ENCODE assay signal across 18 mouse cellular contexts in genomic region chr5:151059772-151060171, GRCm38 (mm10).
DNase-seq lines count a peak whose midpoint lies in the region; ATAC-seq and TF ChIP-seq lines count a peak whose summit lies in the region.
"Had no signal": no experiment of that assay in that cellular context is flagged by ENCODE, and none has a peak within 500 bp of the region (broad histone marks: within the 10 kb centered on the region; RNA-seq: fewer than 3 reads in every experiment).

No protein-coding gene starts in this region.

- no peak for TF ChIP-seq POLR2A in cortical plate, adult 2 months (IDR thresholded peaks at IDR 0.05; ENCODE audit: extremely low read depth, insufficient read depth, low read length)

- H3K27ac ChIP-seq in kidney, embryonic 15.5 days = peak overlapping the region; percentile 49
- H3K27ac ChIP-seq in liver, postnatal 0 days (ENCODE audit: low read depth) = peak overlapping the region; percentile 30
- H3K27ac ChIP-seq in liver, embryonic 11.5 days (ENCODE audit: low read depth, low read length) = no peak overlapping the region
- peak overlapping the region; percentile 38; the same call in 1 of the 2 replicates for H3K27ac ChIP-seq in cortical plate, adult 2 months (ENCODE audit: insufficient read depth, low read length)
- H3K27ac ChIP-seq in forebrain, embryonic 13.5 days = no peak overlapping the region
- H3K27ac ChIP-seq: embryonic facial prominence, embryonic 13.5 days; forebrain, embryonic 15.5 days; hindbrain, postnatal 0 days; neural tube, embryonic 15.5 days had no signal

- peaks cover 44% of the 10 kb centered on the region for H3K4me1 ChIP-seq in kidney, embryonic 15.5 days
- peaks cover 7% of the 10 kb centered on the region; the same call in 1 of the 2 replicates for H3K4me1 ChIP-seq in liver, postnatal 0 days (ENCODE audit: insufficient read depth)
- peaks cover 5% of the 10 kb centered on the region; the same call in 1 of the 2 replicates for H3K4me1 ChIP-seq in liver, embryonic 11.5 days (replicated peaks; ENCODE audit: control insufficient read depth, insufficient read depth, low read length)
- peaks cover 4% of the 10 kb centered on the region; the same call in 1 of the 2 replicates for H3K4me1 ChIP-seq in cortical plate, adult 2 months (ENCODE audit: control insufficient read depth, insufficient read depth, low read length)
- H3K4me1 ChIP-seq in forebrain, embryonic 13.5 days = peaks cover 9% of the 10 kb centered on the region; the same call in 1 of the 2 replicates

- ATAC-seq in kidney, embryonic 15.5 days (replicated peaks; ENCODE audit: low FRiP score) = no peak
- no peak for ATAC-seq in liver, postnatal 0 days
- no peak for ATAC-seq in liver, embryonic 11.5 days (replicated peaks; ENCODE audit: low FRiP score)
- no peak for ATAC-seq in forebrain, embryonic 13.5 days
- ATAC-seq: forebrain, embryonic 15.5 days; midbrain, embryonic 16.5 days had no signal

- H3K36me3 ChIP-seq in kidney, embryonic 15.5 days = peaks cover 27% of the 10 kb centered on the region
- H3K36me3 ChIP-seq in liver, postnatal 0 days (replicated peaks; ENCODE audit: insufficient read depth, low read length) = no peaks in the 10 kb centered on the region; the same call in 1 of the 2 replicates
- H3K36me3 ChIP-seq in liver, embryonic 11.5 days (ENCODE audit: control insufficient read depth, insufficient read depth, low read length) = peaks cover 13% of the 10 kb centered on the region; the same call in 1 of the 2 replicates
- H3K36me3 ChIP-seq in forebrain, embryonic 13.5 days (ENCODE audit: poor library complexity, severe bottlenecking) = no peaks in the 10 kb centered on the region
- H3K36me3 ChIP-seq: forebrain, embryonic 15.5 days had no signal

- H3K4me3 ChIP-seq in kidney, embryonic 15.5 days (replicated peaks) = no peak overlapping the region
- H3K4me3 ChIP-seq in liver, postnatal 0 days (ENCODE audit: low read depth, low read length) = no peak overlapping the region
- H3K4me3 ChIP-seq in liver, embryonic 11.5 days (ENCODE audit: low read depth, low read length) = no peak overlapping the region
- no peak overlapping the region for H3K4me3 ChIP-seq in cortical plate, adult 2 months (ENCODE audit: insufficient read depth, low read length)
- H3K4me3 ChIP-seq in forebrain, embryonic 13.5 days = no peak overlapping the region
- H3K4me3 ChIP-seq: embryonic facial prominence, embryonic 13.5 days; forebrain, embryonic 15.5 days; neural tube, embryonic 15.5 days had no signal

- H3K27me3 ChIP-seq in kidney, embryonic 15.5 days = no peaks in the 10 kb centered on the region
- H3K27me3 ChIP-seq in liver, postnatal 0 days (ENCODE audit: insufficient read depth, low read length) = no peaks in the 10 kb centered on the region
- no peaks in the 10 kb centered on the region for H3K27me3 ChIP-seq in liver, embryonic 11.5 days (replicated peaks; ENCODE audit: control insufficient read depth, insufficient read depth, low read length)
- no peaks in the 10 kb centered on the region for H3K27me3 ChIP-seq in forebrain, embryonic 13.5 days
- H3K27me3 ChIP-seq: embryonic facial prominence, embryonic 13.5 days; forebrain, embryonic 15.5 days; neural tube, embryonic 15.5 days had no signal

- H3K9ac ChIP-seq in kidney, embryonic 15.5 days = no peak overlapping the region
- H3K9ac ChIP-seq in liver, postnatal 0 days (replicated peaks) = no peak overlapping the region
- H3K9ac ChIP-seq in liver, embryonic 11.5 days (ENCODE audit: low read depth, low read length) = no peak overlapping the region
- no peak overlapping the region for H3K9ac ChIP-seq in forebrain, embryonic 13.5 days
- H3K9ac ChIP-seq: embryonic facial prominence, embryonic 13.5 days; forebrain, embryonic 15.5 days; neural tube, embryonic 15.5 days had no signal

- DNase-seq in kidney, postnatal 25 days = no peak
- DNase-seq in liver, postnatal 0 days = no peak
- DNase-seq in liver, embryonic 11.5 days (ENCODE audit: low spot score) = no peak
- peak; percentile 38 to 90 for DNase-seq in left cerebral cortex, postnatal 25 days (ENCODE audit: low spot score in 2 of 2)
- no peak for DNase-seq in urinary bladder, adult 18-20 months (ENCODE audit: low spot score in 2 of 2)
- DNase-seq: adrenal gland, adult 2 months; cerebellum, adult 9-10 months; gastrocnemius, postnatal 14 days; liver; thymus, postnatal 4 days had no signal

- TF ChIP-seq CTCF in liver, postnatal 0 days (IDR thresholded peaks at IDR 0.05; ENCODE audit: low read depth) = no peak
- no peak for TF ChIP-seq CTCF in cortical plate, adult 2 months (IDR thresholded peaks at IDR 0.05; ENCODE audit: extremely low read depth, insufficient read depth, low read length)

- intact Hi-C loops in left cerebral cortex, postnatal 25 days (cut with DNase I) = loop anchor here (5.0 to 10.0 kb wide), 3 partner anchors 205 to 385 kb away; partner anchors contain the start of gene Pds5b

- no peak overlapping the region for H3K4me2 ChIP-seq in kidney, embryonic 15.5 days
- no peak overlapping the region for H3K4me2 ChIP-seq in liver, postnatal 0 days (ENCODE audit: low read depth, low read length)
- no peak overlapping the region for H3K4me2 ChIP-seq in liver, embryonic 11.5 days
- H3K4me2 ChIP-seq in forebrain, embryonic 13.5 days = no peak overlapping the region
- H3K4me2 ChIP-seq: forebrain, embryonic 15.5 days had no signal

- peaks cover 9% of the 10 kb centered on the region; the same call in 1 of the 2 replicates for H3K9me3 ChIP-seq in kidney, embryonic 15.5 days (replicated peaks)
- no peaks in the 10 kb centered on the region for H3K9me3 ChIP-seq in liver, postnatal 0 days (ENCODE audit: low read length)
- peaks cover 4% of the 10 kb centered on the region; the same call in 1 of the 2 replicates for H3K9me3 ChIP-seq in liver, embryonic 11.5 days (ENCODE audit: control insufficient read depth, low read length)
- 0 out of 2 replicates have a peak, but pooled peaks cover 7% of the 10 kb centered on the region for H3K9me3 ChIP-seq in forebrain, embryonic 13.5 days (replicated peaks)
- H3K9me3 ChIP-seq: forebrain, embryonic 15.5 days; neural tube, embryonic 15.5 days had no signal

- 55% methylated on average over 5 of the region's 5 CpGs for WGBS in kidney, embryonic 15.5 days
- WGBS in liver, postnatal 0 days (ENCODE audit: insufficient replicate concordance) = 76% methylated on average over 5 of the region's 5 CpGs
- WGBS in liver, embryonic 11.5 days = 86% methylated on average over 5 of the region's 5 CpGs
- 90% methylated on average over 5 of the region's 5 CpGs for WGBS in forebrain, embryonic 13.5 days

- no peak for TF ChIP-seq EP300 in liver, postnatal 0 days (IDR thresholded peaks at IDR 0.05; ENCODE audit: low read depth)

Comparison
In these comparisons a context has a peak if more than half of its experiments do, and no peak if none do; other contexts are left out.
1. H3K27ac ChIP-seq: peak in kidney, embryonic 15.5 days (single experiment), liver, postnatal 0 days (single experiment) and cortical plate, adult 2 months (single experiment); none in liver, embryonic 11.5 days (single experiment) and forebrain, embryonic 13.5 days (single experiment).
2. DNase-seq: peak in left cerebral cortex, postnatal 25 days (2 of 2); none in kidney, postnatal 25 days (0 of 2), liver, postnatal 0 days (single experiment), liver, embryonic 11.5 days (single experiment) and urinary bladder, adult 18-20 months (0 of 2).